Mouse (Mus musculus): ENCODE data around the gene Ece1. TPM values are rescaled to one million over a fixed set of nuclear protein-coding genes. Genes with fewer than 3 reads are reported as not detected.

The Ece1 gene
- 37.5 TPM for polyA plus RNA-seq (2015; fragmentation: Illumina TruSeq; extraction: RNeasy Lipid Tissue Mini Kit (QIAGEN cat#74804); ENCODE audit: low read depth, low replicate concordance)

DNA sequence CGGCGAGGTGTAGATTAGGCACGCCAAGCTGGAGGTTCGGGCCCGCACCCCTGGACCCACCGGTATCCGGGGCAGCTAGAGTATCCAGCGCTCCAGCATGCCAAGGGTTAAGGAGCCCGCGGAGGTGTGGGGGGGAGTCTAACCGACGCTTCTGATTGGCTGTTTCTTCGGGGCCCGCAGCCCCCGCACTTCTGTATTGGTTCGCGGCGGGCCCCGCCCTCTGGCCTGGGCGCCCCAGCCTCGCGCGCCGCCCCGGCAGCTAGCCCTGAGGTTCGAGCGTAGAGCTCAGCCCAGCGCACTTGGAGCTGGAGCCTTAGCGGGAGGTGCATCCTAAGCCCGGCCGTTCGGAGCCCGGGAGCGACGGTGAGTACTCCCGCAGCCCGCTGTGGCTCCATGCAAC is at the start of gene Ece1:
Ece1 (plus strand) TSS at position 219 of the 400 bp plus-strand sequence.

DNA sequence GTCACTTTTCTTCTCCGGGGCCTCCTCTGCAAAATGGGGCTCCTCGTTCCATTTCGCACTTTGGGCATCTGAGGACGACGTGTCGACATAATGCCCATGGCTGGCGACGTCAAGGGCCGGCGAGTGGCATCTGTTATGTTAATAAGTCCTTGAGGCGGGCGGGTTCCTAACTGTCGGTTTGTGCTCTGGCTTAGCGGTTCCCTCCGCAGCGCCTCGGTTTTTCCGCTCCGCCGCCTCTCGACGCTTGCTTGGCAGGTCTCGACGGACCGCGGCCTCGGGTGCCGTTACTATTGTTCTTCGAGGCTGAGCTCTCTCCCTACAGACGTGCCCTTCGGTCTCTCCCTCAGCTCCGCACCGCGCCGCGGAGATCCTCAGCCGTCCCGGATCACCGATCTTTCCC is 130.9 kb downstream of the Ece1 start, which contains the start of gene Eif4g3:
Eif4g3 (plus strand) TSS at position 133 of the 400 bp plus-strand sequence.

Other genes starting within 250 kb of the Ece1 start
- 294 TPM for gene Rap1gap, start 197.5 kb upstream of the Ece1 start, polyA plus RNA-seq (2015; fragmentation: Illumina TruSeq; extraction: RNeasy Lipid Tissue Mini Kit (QIAGEN cat#74804); ENCODE audit: low read depth, low replicate concordance)
- 7.8 TPM for gene Alpl, start 65.9 kb upstream of the Ece1 start, polyA plus RNA-seq (2015; fragmentation: Illumina TruSeq; extraction: RNeasy Lipid Tissue Mini Kit (QIAGEN cat#74804); ENCODE audit: low read depth, low replicate concordance)
- 100 TPM for gene Eif4g3, start 130.8 kb downstream of the Ece1 start, polyA plus RNA-seq (2015; fragmentation: Illumina TruSeq; extraction: RNeasy Lipid Tissue Mini Kit (QIAGEN cat#74804); ENCODE audit: low read depth, low replicate concordance)